ENCODE assay signal across 7 mouse cellular contexts in genomic region chr19:44297068-44297760, GRCm38 (mm10). TPM values are rescaled to one million over a fixed set of nuclear protein-coding genes. Genes with fewer than 3 reads are reported as not detected.
DNase-seq lines count a peak whose midpoint lies in the region; ATAC-seq and TF ChIP-seq lines count a peak whose summit lies in the region.

No protein-coding gene starts in this region.

- no peak for ATAC-seq in neural tube, embryonic 11.5 days (ENCODE audit: insufficient read depth, low FRiP score, low TSS enrichment)
- no peak for ATAC-seq in forebrain, embryonic 11.5 days (replicated peaks; ENCODE audit: low FRiP score)
- no peak for ATAC-seq in limb, embryonic 14.5 days (ENCODE audit: low FRiP score, low read depth)
- ATAC-seq in stomach, embryonic 14.5 days (ENCODE audit: insufficient number of reproducible peaks, insufficient read depth, low FRiP score, low read depth) = no peak

- H3K4me3 ChIP-seq in neural tube, embryonic 11.5 days (ENCODE audit: low read depth, low read length) = peak overlapping the region; percentile 68
- peak overlapping the region; percentile 93 for H3K4me3 ChIP-seq in forebrain, embryonic 11.5 days (ENCODE audit: low read depth, low read length)
- H3K4me3 ChIP-seq in limb, embryonic 14.5 days (replicated peaks; ENCODE audit: low read length) = peak overlapping the region; percentile 92
- peak overlapping the region; percentile 96 for H3K4me3 ChIP-seq in stomach, embryonic 14.5 days (ENCODE audit: low read depth, low read length)

- no peak for DNase-seq in neural tube, embryonic 11.5 days (ENCODE audit: low spot score)
- DNase-seq in neural tube, embryonic 10.5 days (ENCODE audit: extremely low spot score, low spot score) = no peak
- no peak for DNase-seq in forebrain, embryonic 11.5 days (ENCODE audit: low spot score)
- no peak for DNase-seq in limb, embryonic 14.5 days (ENCODE audit: low spot score)
- no peak for DNase-seq in spleen, adult 12 weeks (ENCODE audit: low spot score)
- no peak for DNase-seq in adrenal gland, postnatal 10 days

- H3K9me3 ChIP-seq in neural tube, embryonic 11.5 days (ENCODE audit: control insufficient read depth, low read length) = no peaks in the 10 kb centered on the region
- H3K9me3 ChIP-seq in forebrain, embryonic 11.5 days (ENCODE audit: control insufficient read depth, low read length) = no peaks in the 10 kb centered on the region
- H3K9me3 ChIP-seq in limb, embryonic 14.5 days (ENCODE audit: control insufficient read depth, low read length) = no peaks in the 10 kb centered on the region
- no peaks in the 10 kb centered on the region for H3K9me3 ChIP-seq in stomach, embryonic 14.5 days (ENCODE audit: control insufficient read depth, low read depth, low read length)

- H3K9ac ChIP-seq in neural tube, embryonic 11.5 days (ENCODE audit: low read length) = peak overlapping the region; percentile 93
- peak overlapping the region; percentile 98 for H3K9ac ChIP-seq in forebrain, embryonic 11.5 days (ENCODE audit: low read length)
- peak overlapping the region; percentile 86 for H3K9ac ChIP-seq in limb, embryonic 14.5 days (ENCODE audit: low read depth, low read length, severe bottlenecking)
- H3K9ac ChIP-seq in stomach, embryonic 14.5 days (replicated peaks; ENCODE audit: low read depth, low read length) = peak overlapping the region; percentile 38; the same call in 1 of the 2 replicates

- 74% methylated on average over 8 of the region's 8 CpGs for WGBS in neural tube, embryonic 11.5 days
- WGBS in forebrain, embryonic 11.5 days = 77% methylated on average over 8 of the region's 8 CpGs
- WGBS in limb, embryonic 14.5 days = 49% methylated on average over 8 of the region's 8 CpGs
- 43% methylated on average over 8 of the region's 8 CpGs for WGBS in stomach, embryonic 14.5 days

- no peak overlapping the region for H3K27ac ChIP-seq in neural tube, embryonic 11.5 days (ENCODE audit: low read depth, low read length)
- no peak overlapping the region for H3K27ac ChIP-seq in forebrain, embryonic 11.5 days (ENCODE audit: low read depth, low read length)
- H3K27ac ChIP-seq in limb, embryonic 14.5 days (replicated peaks; ENCODE audit: low read depth, low read length) = peak overlapping the region; percentile 43; the same call in 1 of the 2 replicates
- H3K27ac ChIP-seq in stomach, embryonic 14.5 days (ENCODE audit: low read length) = 0 out of 2 replicates have a peak overlapping the region, but pooled peaks have one; percentile 10

- TF ChIP-seq POLR2A in limb, embryonic 14.5 days (IDR thresholded peaks at IDR 0.05; ENCODE audit: borderline replicate concordance, extremely low read depth, insufficient read depth, insufficient read length) = no peak

- H3K4me1 ChIP-seq in neural tube, embryonic 11.5 days (ENCODE audit: control insufficient read depth, insufficient read depth, low read length) = peaks cover 51% of the 10 kb centered on the region
- peaks cover 37% of the 10 kb centered on the region for H3K4me1 ChIP-seq in forebrain, embryonic 11.5 days (replicated peaks; ENCODE audit: control insufficient read depth, insufficient read depth, low read length)
- H3K4me1 ChIP-seq in limb, embryonic 14.5 days (ENCODE audit: control insufficient read depth, insufficient read depth, low read length) = peaks cover 53% of the 10 kb centered on the region
- peaks cover 64% of the 10 kb centered on the region for H3K4me1 ChIP-seq in stomach, embryonic 14.5 days (ENCODE audit: control insufficient read depth, insufficient read depth, low read length)

- H3K27me3 ChIP-seq in neural tube, embryonic 11.5 days (ENCODE audit: control insufficient read depth, insufficient read depth, low read length) = no peaks in the 10 kb centered on the region
- H3K27me3 ChIP-seq in forebrain, embryonic 11.5 days (ENCODE audit: control insufficient read depth, insufficient read depth, low read length) = no peaks in the 10 kb centered on the region
- H3K27me3 ChIP-seq in limb, embryonic 14.5 days (ENCODE audit: control insufficient read depth, insufficient read depth, low read length) = no peaks in the 10 kb centered on the region
- no peaks in the 10 kb centered on the region for H3K27me3 ChIP-seq in stomach, embryonic 14.5 days (ENCODE audit: control insufficient read depth, insufficient read depth, low read length)

- H3K36me3 ChIP-seq in neural tube, embryonic 11.5 days (ENCODE audit: control insufficient read depth, insufficient read depth, low read length) = peaks cover 51% of the 10 kb centered on the region
- peaks cover 35% of the 10 kb centered on the region for H3K36me3 ChIP-seq in forebrain, embryonic 11.5 days (ENCODE audit: control insufficient read depth, insufficient read depth, low read length)
- peaks cover 72% of the 10 kb centered on the region for H3K36me3 ChIP-seq in limb, embryonic 14.5 days (ENCODE audit: control insufficient read depth, insufficient read depth, low read length)
- H3K36me3 ChIP-seq in stomach, embryonic 14.5 days (ENCODE audit: control insufficient read depth, insufficient read depth, low read length) = peaks cover 58% of the 10 kb centered on the region

- peak overlapping the region; percentile 79 for H3K4me2 ChIP-seq in neural tube, embryonic 11.5 days (ENCODE audit: low read depth)
- H3K4me2 ChIP-seq in forebrain, embryonic 11.5 days (ENCODE audit: low read depth, low read length, severe bottlenecking) = peak overlapping the region; percentile 93
- peak overlapping the region; percentile 96 for H3K4me2 ChIP-seq in limb, embryonic 14.5 days (replicated peaks; ENCODE audit: low read depth, low read length, severe bottlenecking)
- peak overlapping the region; percentile 88 for H3K4me2 ChIP-seq in stomach, embryonic 14.5 days (replicated peaks; ENCODE audit: low read depth, low read length)

RNA-seq across cellular contexts. Expression of gene Scd2, which starts 3.7 kb away (rescaled TPM):
- 413 and 424 TPM in 2 replicates for polyA plus RNA-seq in neural tube, embryonic 11.5 days (2014; fragmentation: Nextera tagmentation; extraction: Ambion mirVana)
- 433 and 466 TPM in 2 replicates for polyA plus RNA-seq in forebrain, embryonic 11.5 days (2014; fragmentation: Nextera tagmentation; extraction: Ambion mirVana)
- polyA plus RNA-seq in limb, embryonic 14.5 days (2012; rRNA removed) = 274 and 383 TPM in 2 replicates
- 216 and 218 TPM in 2 replicates for polyA plus RNA-seq in limb, embryonic 14.5 days (2014; fragmentation: Nextera tagmentation; extraction: Ambion mirVana)
- 237 and 282 TPM in 2 replicates for polyA plus RNA-seq in stomach, embryonic 14.5 days (2014; fragmentation: Nextera tagmentation; extraction: Ambion mirVana)
- 100 to 1,000 TPM; 226 to 239 TPM for total RNA-seq in adrenal gland, postnatal 10 days (2021)

RNA-seq across cellular contexts. Expression of gene Scd4, which starts 35.7 kb away (rescaled TPM):
- not detected in 2 replicates for polyA plus RNA-seq in neural tube, embryonic 11.5 days (2014; fragmentation: Nextera tagmentation; extraction: Ambion mirVana)
- polyA plus RNA-seq in forebrain, embryonic 11.5 days (2014; fragmentation: Nextera tagmentation; extraction: Ambion mirVana) = not detected in 2 replicates
- 0.76 and 0.80 TPM in 2 replicates for polyA plus RNA-seq in limb, embryonic 14.5 days (2012; rRNA removed)
- polyA plus RNA-seq in limb, embryonic 14.5 days (2014; fragmentation: Nextera tagmentation; extraction: Ambion mirVana) = 0.12 and 0.35 TPM in 2 replicates
- 0.10 and 0.25 TPM in 2 replicates for polyA plus RNA-seq in stomach, embryonic 14.5 days (2014; fragmentation: Nextera tagmentation; extraction: Ambion mirVana)
- total RNA-seq in adrenal gland, postnatal 10 days (2021) = 1 to 10 TPM; 1.6 to 1.7 TPM

Comparison
In these comparisons a context has a peak if more than half of its experiments do, and no peak if none do; other contexts are left out.
1. H3K27ac ChIP-seq: peak in limb, embryonic 14.5 days (single experiment) and stomach, embryonic 14.5 days (single experiment); none in neural tube, embryonic 11.5 days (single experiment) and forebrain, embryonic 11.5 days (single experiment).
2. H3K9ac ChIP-seq: peak in every context shown above with its lines; median percentile 98 in forebrain, embryonic 11.5 days; 93 in neural tube, embryonic 11.5 days; 86 in limb, embryonic 14.5 days; 38 in stomach, embryonic 14.5 days.
3. Peak in every context shown above with its lines, with median percentiles within 50 percentile points of each other: H3K4me2 ChIP-seq and H3K4me3 ChIP-seq.